9 mouse cellular contexts compared by ENCODE assay signal in genomic region chr11:44398782-44399225, GRCm38 (mm10). TPM values are rescaled to one million over a fixed set of nuclear protein-coding genes. Genes with fewer than 3 reads are reported as not detected.
A peak's percentile ranks its signal among the peaks of the same experiment; 100 is the strongest.
DNase-seq lines count a peak whose midpoint lies in the region; ATAC-seq lines count a peak whose summit lies in the region.
"Had no signal": no experiment of that assay in that cellular context is flagged by ENCODE, and none has a peak within 500 bp of the region (broad histone marks: within the 10 kb centered on the region; RNA-seq: fewer than 3 reads in every experiment).

No protein-coding gene starts in this region.

- DNase-seq in R1 (ENCODE audit: low read depth, low spot score) = peak; percentile 81
- peak; percentile 69 to 79 for DNase-seq in cerebellum, postnatal 4 days (ENCODE audit: low spot score in 2 of 2)
- peak; percentile 22 to 53 for DNase-seq in gastrocnemius, adult 8-10 months (ENCODE audit: low spot score in 2 of 2)
- DNase-seq in left cerebral cortex, adult 11 months (ENCODE audit: low spot score) = peak; percentile 45
- peak; percentile 75 for DNase-seq in lung, postnatal 25 days (ENCODE audit: low spot score)
- DNase-seq in retina, adult 2 months (ENCODE audit: low read depth, low spot score) = peak; percentile 15
- peak; percentile 79 for DNase-seq in thymus, postnatal 14 days

- H3K27me3 ChIP-seq in hindbrain, embryonic 16.5 days (replicated peaks; ENCODE audit: control insufficient read depth, insufficient read depth, low read length) = no peaks in the 10 kb centered on the region

- peak overlapping the region; percentile 62 for H3K9ac ChIP-seq in hindbrain, embryonic 16.5 days (ENCODE audit: low read depth, low read length)

- H3K4me3 ChIP-seq in hindbrain, embryonic 16.5 days (ENCODE audit: low read length) = peak overlapping the region; percentile 39
- H3K4me3 ChIP-seq: erythroblast, embryonic 14.5 days had no signal

- 2% methylated on average over 20 of the region's 20 CpGs for WGBS in hindbrain, embryonic 16.5 days

- H3K27ac ChIP-seq in hindbrain, embryonic 16.5 days (ENCODE audit: low read depth, low read length) = no peak overlapping the region

- H3K4me2 ChIP-seq in hindbrain, embryonic 16.5 days (ENCODE audit: low read length) = peak overlapping the region; percentile 79

- peaks cover 6% of the 10 kb centered on the region; the same call in 1 of the 2 replicates for H3K4me1 ChIP-seq in hindbrain, embryonic 16.5 days (ENCODE audit: control insufficient read depth, insufficient read depth, low read depth, low read length)

- H3K36me3 ChIP-seq in hindbrain, embryonic 16.5 days (ENCODE audit: control insufficient read depth, insufficient read depth, low read length) = no peaks in the 10 kb centered on the region

- no peaks in the 10 kb centered on the region for H3K9me3 ChIP-seq in hindbrain, embryonic 16.5 days (ENCODE audit: control insufficient read depth, low read length)

- peak; percentile 85 for ATAC-seq in hindbrain, embryonic 16.5 days

RNA-seq across cellular contexts. Expression of gene Il12b, which starts 1.1 kb away (rescaled TPM):
- not detected for total RNA-seq in gastrocnemius, adult 8-10 months (2022)
- polyA plus RNA-seq in hindbrain, embryonic 16.5 days (2015; fragmentation: Nextera tagmentation; extraction: Ambion mirVana) = not detected in 2 replicates
- polyA plus RNA-seq: erythroblast, embryonic 14.5 days had no signal

Comparison
In these comparisons a context has a peak if more than half of its experiments do, and no peak if none do; other contexts are left out.
1. DNase-seq: peak in every context shown above with its lines; median percentile 81 in R1; 79 in thymus, postnatal 14 days; 75 in lung, postnatal 25 days; 74 in cerebellum, postnatal 4 days; 45 in left cerebral cortex, adult 11 months; 38 in gastrocnemius, adult 8-10 months; 15 in retina, adult 2 months.